Mouse (Mus musculus): ENCODE data around the gene Mapk11.

The Mapk11 gene

DNA sequence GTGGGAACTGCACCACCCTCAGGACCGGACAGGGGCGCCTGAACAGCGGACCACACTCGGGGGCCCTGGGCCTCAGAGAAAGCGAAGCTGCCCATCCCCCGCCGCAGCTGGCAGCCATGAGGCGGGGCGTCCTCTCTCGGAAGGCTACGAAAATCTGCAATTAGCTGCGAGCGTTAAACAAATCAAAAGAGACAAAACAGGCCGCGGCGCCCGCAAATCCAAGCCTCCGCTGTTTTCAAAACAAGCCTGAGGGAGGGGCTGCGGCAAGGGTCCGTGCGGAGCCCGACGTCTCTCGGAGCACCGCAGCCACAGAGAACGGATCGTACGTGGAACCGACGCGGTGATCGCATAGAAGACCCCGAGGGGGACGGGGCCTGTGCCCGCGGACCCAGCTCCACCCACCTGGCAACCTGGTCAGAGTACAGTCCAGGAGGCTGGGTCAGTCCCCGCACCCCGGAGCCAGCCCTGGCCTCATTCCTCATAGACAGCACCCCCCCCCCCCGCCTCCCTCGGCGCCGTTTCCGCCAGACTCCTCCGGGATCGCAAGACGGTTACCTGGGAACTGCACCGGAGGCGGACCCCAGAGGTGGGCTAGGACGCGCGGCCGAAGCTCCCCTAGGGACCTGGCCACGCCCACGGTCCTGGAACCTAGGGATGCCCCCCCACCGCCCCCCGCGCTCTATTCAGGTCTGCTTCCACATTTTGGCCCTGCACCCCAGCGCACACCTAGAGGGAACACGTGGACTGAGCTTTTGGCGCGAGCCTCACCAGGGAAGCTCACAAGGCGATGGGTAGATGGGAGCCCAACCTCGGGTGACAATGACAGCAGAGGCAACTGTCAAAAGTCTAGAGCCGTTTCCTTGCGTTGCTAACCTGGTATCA is 23.8 kb upstream of the Mapk11 start:
- DNase-seq = peak; percentile 77

DNA sequence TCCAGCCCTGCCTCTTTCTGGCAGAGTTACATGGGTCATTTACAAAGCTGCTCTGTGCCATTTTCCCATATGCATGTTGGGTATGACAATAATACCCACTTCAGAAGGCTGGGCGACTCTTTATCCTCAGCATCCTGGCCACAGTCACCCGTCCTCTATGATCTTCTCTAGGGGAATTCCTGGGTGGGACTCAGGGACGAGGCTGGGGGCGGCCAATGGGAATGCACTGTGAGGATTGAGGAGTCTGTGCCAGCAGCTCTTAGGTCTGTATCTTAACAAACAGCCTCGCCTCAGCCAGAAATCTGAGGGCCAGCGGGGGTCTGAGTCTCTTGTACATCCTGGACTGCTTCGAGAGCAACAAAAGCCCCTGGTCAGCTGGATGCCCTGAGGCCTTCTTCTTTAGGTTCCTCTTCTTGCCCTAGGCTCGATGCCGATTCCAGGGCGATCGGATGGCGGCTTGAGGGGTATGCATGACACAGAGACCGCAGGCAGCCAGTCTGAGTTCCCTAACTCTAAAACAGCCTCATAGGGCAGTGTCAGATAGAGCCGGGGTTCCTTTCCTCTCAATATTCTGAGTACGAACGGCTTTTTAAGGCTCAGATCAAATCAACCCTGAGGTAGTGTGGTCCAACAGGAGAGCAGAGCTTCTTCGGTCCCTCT is 23.0 kb upstream of the Mapk11 start:
- DNase-seq = no peak

DNA sequence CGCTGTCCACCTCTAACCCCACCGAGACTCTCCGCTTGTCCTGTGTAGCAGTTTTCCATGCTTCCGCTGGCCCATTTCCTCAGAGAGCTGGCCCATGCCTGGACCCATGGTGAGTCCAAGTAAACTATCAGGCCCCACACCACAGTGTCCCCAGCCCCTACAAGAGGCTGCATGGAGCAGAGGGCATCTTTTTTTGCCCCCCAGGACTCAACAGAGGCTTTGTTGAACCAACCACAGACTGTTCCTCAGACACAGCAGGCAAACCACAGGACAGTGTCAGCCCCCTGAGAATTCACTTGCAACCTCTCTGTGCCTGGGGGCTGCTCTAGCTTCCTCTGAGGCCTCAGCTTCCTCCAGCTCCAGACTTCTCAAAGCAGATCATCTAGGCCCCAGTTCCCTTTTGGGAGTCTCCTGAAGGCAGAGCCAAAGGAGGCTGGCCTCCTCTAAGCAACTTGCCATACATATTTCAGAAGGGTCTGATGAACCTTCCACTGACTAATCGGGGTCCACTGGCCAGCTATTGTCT is 22.2 kb upstream of the Mapk11 start:
- DNase-seq = no peak

DNA sequence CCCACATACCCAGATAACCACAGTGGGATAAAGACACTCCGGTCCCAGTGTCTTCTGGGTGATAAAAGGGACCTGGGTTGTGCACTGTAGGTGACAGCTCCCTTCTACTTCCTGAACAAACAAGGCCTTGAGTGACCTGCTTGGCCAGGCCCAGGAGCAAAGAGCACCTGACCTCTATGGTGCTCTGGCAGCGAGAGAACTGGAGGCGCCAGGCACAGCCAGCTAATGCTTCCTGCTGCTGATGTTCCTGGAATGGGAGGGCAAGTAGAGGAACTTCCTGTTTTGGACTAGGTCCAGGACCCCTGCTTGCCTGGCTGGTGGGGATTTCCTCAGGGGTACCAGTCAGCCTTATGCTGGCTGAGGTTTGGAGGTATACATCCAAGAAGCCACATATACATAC is 20.7 kb upstream of the Mapk11 start:
- peak; percentile 67 for DNase-seq

DNA sequence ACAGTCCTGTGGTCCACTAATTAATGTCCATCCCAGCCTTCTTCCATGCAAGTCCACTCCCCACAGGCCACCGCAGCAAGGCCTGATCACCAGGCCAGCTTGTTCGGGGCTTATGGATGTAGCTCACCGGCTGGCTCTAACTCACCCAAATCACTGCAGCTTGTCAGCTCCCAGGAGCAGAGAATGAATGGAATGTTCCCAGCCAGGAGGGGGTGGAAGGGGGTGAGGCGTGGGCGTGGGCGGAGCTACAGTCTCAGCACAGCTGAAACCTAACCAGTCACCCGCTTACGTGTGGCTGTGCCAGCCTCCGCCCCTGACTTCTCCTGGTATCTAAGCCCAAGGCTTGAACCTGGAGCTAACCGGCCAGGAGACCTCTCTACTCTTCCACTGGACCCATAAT is 20.0 kb upstream of the Mapk11 start:
- peak; percentile 92 for DNase-seq

DNA sequence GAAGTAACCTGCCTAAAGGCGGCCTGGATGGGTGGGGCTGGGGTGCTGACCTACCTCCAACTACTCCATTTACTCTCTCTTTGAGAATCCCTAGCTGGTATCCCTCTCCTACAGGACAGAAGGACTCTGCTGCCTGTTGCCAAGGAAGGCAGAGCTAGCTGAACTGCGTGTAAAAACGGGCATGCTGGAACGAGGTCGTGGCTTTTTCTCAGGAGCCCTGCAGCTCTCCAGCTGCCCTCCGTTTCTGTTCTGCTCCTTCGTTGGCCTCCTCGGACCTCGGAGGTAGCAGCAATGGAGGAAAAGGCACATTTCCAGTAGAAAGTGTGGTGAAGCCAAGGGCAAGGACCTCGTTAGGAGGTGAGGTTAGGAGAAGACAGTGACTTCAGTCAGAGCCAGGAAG is 19.5 kb upstream of the Mapk11 start:
- DNase-seq = no peak

DNA sequence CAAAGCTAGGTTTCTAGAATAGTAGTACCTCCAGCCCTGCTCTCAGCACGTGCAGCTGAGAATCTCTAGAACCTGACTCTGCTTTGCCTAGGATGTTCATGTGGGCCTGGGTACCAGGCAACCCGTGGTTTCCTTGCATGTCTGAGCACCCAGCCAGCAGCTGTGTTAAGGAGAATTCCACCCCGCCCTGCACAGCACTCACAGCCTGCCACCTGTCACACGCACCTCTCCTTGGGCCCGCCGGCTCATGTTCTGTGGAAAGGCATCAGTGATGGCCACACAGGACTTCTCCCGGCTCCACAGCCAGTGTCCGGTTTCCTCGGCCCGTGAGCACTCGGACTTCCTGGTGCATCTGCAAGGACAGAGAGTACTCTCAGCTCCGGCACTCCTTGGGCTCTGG is 16.1 kb upstream of the Mapk11 start:
- DNase-seq = no peak

DNA sequence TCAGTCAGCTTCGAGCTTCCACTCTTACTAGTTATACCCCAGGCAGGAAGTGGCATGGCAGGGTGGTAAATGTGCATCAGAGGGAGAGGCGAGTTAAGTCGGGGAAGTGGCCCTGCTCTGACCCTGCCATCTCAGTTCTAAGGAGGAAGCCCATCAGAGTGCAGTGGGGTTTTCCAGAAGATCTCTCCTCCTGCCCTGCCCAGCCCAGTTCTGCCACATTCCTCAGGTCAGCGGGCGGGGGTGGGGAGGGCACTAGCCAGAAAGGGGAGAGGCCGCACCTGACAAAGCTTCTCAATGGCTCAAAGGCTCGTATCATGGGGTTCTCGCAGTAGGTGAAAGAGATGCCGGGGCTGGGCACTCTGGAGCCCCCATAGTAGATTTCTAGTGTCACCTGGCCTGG is 12.0 kb upstream of the Mapk11 start:
- no peak for DNase-seq

DNA sequence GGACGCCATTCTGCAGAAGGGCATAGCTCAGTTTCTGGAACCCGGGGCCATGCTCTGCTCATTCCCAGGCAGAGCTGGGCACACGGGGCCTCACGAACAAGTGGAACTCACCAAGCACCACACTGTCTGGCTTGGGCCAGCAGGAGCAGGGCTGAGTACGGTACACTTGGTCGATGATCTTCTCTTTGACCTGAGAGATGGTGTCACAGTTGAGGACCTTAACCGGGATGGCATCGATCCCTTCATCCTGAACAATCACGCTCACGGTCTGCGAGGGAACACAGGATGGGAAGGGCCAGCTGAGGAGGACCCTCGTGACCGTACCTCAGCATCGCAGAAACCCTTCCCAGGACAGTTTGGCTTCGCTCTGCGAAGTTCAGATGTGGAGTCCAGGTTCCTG is 9.1 kb upstream of the Mapk11 start:
- DNase-seq = no peak

DNA sequence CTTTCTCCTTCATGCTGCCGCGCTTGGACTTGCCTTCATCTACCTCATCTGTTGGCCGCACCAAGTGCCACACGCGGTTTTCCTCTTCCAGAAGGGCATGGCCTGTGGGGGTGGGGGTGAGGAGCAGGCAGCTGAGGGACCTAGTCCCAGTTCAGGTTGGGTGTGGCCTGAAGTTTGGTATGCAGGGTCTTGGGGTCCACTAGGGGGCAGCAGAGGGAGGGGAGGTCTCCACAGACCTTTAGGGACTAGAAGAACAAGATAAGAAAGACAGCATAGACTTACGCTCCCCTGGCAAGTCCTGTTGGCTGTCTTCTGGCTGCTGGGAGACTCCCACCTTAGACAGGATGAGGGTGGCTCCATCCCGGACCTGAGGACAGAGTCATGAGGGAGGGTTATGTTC is 8.5 kb upstream of the Mapk11 start:
- peak; percentile 87 for DNase-seq

DNA sequence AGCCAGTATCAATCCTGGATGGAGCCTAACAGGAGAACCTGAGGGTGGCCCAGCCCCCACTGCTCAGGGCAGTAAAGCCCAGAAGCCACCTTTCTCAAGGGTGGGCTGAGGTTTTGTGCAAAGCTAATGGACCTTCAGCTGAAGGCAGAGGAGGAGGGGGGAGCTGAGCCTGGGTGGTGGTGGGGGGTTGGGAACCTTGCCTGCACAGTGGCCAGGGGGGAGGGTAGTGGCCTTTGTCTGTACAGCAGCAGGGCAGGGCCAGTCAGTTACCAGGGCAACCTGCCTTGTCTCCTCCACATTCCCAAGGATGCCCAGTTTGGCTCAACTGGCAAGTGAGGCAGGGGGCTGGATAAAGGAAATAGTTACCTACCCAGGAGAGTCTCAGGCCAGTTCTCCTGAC is 2.9 kb upstream of the Mapk11 start:
- DNase-seq = no peak

DNA sequence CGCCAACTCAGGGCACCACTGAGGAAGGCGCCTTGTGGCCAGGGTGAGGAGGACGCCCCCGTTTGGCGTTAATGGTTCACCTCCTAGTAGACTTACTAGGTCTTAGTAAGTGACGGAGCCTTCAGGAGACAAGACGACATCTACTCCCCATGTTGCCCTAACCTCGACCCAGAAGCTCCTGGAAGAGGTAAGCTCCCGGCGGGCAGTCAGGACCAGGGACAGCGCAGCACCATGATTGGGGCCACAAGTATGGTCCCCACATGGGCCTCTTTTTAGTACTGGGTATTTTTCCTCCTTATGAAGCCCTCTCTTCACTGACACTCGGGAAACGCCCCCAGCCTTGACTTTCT is 588 bp upstream of the Mapk11 start:
- DNase-seq = peak; percentile 75

DNA sequence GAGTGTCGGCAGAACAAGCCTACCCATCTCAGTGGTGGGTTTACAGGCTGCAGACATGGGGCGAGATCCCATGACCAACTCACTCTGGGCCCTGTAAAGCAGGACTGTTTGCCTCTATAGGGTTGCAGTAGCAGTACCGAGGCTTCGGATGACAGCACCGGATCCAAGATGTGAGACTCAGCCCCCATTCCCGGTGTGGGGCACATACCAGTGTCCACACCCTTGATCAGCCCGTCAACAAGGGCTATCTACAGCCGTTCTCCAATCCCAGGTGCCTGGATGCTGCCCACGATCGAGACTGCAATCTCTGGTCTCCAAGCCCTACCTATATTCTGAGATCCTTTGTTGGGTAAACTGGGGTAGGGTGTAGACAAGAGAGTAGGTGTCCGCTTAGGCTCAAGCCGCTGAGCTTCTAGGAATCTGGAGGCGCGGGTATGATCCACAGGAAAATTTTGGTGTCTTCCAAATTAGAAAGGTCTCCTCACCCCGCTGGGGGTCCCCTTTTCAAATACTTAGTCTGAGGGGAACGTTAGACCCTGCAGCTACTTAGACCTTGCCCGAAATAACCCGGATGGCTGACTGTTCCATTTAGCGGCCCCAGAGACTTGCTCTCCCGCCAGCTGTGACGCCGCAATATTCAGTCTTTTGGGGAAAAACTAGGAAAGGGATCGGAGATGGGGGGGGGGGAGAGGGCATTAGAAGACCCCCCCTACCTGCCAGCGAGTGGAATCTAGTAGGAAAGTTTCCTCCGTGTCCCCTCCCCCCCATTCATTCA is 745 bp downstream of the Mapk11 start:
- no peak for DNase-seq

DNA sequence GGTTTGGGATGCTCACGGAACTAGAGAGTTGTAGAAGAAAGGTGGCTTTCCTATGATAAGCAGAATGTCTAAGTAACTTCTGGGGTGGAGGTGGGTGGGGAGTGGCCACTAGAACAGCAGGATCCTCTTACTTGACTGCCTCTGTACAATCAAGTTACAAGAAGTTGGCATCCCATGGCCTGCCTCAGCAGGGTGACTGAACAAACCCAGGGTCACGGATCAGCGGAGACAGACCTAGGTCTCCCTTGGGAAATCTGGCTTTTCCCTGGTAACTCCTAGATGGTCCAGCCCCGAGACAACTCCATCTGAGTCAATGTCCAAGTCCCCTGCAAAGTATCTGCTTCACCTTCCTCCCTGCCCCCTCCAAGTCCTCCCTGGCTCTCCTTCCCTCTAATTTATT is 1.5 kb downstream of the Mapk11 start:
- DNase-seq = no peak

DNA sequence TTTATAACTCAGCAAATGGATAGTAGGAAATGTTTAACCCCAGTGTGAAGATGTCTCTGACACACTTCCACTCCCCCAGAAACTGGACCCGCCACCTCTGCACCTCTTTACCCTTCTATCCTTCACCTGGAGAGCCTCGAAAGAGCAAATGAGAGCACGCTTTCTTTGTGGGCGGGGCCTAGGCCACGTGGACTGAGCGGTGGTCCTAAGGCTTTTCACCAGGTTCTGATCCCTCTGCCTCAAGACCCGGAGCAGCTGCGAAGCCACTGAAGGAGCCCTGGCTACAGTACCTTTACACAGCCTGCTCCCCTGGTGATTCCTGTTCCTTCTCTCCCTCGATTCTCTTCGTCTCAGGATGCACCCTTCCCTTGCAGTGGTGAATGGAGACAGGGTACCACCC is 2.0 kb downstream of the Mapk11 start:
- no peak for DNase-seq

DNA sequence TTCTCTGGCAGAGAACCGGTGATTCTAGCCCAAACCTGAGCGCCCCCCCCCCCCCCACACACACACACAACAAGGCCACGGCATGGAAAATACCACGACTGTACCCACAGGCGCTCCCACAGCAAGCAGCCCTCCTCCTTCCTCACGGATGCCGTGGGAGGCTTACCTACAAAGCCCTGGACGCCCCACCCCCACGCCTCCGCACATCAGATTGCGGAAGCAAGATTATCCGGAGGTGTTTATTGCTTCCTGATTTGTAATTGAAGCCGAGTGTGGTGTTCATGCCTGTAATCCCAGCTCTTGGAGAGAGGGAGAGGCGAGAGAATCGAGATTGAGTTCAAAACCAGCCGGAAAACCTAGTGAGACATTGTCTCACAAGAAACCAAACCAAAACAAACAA is 2.4 kb downstream of the Mapk11 start:
- DNase-seq = peak; percentile 69

DNA sequence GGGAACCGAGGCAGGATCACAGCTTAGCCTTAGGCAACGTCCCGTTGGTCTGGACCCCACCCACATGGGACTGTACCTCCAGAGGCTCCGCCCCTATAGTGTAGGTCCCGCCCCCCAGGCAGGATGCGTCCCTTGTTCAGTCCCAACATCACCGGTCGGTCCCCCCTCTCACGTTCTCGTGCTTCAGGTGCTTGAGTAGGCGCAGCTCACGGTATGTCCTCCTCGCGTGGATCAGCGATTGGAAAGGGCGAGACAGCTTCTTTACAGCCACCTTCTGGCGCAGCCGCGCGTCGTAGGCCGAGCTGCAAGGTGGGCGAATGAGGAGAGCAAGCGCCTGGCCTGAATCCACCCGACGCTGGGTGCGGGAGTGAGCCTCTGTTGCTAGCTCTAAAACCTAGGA is 2.9 kb downstream of the Mapk11 start:
- peak; percentile 71 for DNase-seq

DNA sequence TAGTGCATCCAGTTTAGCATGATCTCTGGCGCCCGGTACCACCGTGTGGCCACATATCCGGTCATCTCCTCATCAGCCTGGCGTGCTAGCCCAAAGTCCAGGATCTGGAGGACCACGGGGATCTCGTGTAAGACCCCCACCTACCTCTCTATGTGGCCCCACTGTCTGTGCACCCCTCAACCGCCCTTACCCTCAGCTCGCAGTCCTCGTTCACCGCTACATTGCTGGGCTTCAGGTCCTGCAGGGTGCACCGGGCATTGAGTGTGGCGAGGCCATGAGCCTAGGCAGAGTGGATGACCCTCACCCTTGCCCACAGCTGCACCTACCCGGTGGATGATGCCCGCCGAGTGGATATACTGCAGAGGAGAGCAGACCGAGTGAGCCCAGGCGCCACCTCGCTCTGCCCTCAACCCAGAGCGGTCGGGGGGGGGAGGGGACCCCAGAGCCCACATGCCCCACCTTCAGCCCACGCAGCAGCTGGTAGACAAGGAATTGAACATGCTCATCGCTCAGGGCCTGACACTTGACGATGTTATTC is 3.5 kb downstream of the Mapk11 start:
- DNase-seq = no peak

DNA sequence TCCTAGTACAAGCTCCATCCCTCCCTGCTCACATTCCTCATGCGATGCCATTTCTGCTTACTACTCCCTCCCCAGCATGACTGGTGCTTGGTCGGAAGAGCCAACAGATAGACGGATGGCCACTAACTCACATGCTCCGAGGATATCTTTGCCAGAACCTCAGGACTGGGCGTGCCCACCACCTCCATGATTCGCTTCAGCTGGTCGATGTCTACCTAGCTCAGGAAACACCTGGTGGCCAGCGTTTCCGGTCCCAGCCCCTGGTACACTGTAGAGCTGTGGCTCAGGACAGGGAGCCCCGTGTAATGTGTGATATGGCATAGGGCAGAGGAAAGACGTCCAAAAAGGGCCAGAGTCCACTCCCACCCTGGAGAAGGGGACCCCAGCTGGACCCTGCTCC is 4.5 kb downstream of the Mapk11 start:
- no peak for DNase-seq

DNA sequence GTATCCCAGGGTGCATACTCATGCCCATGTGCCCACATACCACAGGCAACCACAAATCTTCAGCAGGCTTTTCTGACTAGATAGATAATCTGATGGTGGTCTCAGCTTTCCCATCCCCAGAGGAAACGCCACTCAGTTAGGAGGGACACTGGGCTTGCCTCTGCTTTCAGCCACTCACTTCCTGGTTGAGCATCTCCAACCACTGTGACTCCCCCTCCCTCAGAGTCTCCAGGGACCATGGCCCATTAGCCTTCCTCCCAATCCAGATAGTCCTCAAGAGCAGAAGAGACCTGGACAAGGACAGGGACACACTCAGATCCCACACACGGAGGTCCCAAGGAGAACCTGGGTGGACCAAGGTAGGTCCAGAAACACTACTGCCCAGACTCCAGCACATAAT is 6.3 kb downstream of the Mapk11 start:
- DNase-seq = no peak

DNA sequence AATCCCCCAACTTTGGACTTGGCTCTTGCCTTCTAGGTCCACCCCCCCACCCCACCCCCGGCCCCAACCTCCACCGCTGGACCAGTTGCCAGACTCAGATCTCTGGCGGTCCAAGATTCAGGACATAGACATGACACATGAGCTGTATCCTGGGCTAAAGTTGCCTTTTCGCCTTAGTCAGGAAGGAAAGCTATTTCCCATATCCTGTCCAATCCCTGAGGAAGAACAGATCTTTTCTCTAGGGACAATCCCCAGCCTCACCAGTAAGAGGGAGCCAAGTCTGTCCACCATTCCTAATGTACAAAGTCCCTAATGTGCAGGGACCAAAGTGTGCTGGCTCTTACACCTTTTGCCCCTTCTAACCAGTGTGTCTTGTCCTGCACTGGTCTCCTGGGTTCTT is 7.5 kb downstream of the Mapk11 start:
- no peak for DNase-seq

DNA sequence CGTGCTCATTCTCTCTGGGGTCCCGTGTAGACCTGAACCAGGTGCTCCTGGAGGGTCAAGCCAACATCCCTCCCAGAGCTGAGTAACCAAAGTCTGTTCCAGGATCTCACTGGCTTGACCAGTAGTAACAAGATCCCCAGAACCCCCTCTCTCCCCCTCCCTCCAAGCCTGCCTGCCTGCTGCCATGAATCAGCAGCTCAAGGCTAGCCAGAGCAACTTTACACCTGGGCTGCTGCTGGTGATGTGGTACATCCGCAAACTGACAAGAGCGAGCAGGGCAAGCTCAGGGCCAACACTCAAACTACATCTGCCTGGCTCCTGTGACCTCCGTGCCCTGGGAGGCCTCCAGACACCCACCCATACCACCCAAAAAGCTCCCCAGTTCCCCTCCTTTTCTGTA is 8.0 kb downstream of the Mapk11 start:
- peak; percentile 33 for DNase-seq

DNA sequence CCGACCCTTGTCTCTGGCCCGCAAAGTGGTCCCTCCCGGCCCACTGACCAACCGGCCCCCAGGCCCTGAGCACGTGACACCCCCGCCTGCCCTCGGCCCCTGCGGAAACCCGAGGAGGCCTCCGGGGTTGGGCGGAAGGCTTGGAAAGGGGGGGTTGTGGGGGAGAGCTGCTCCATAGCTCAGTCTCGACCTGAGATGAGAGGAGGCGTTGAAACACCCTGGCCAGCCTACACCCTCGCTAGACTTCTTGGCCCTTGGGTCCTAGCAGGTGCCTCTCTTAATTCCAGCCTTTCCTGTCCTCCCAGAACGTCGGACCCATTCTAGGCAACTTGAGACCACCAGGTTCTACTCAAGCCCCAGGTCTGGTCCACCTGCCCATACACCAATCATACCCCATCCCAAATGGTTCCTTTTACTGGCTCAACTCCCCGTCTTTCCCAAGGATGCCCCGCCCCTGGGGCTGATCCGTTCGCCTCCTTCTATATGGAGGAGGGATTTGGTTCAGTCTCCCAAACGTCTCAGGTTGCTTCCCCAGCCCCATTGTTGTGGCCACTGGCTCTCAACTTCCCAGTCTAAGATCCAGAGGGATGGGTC is 8.7 kb downstream of the Mapk11 start, which contains the start of gene Mapk12:
Gene Mapk12 (minus strand): TSS at position 45 of the 594 bp plus-strand sequence.
- DNase-seq = peak; percentile 78

Measured in kidney, postnatal 10 days (tissue).